Mouse (Mus musculus): ENCODE measurements around the gene Ehd1.

Ehd1 gene

DNA sequence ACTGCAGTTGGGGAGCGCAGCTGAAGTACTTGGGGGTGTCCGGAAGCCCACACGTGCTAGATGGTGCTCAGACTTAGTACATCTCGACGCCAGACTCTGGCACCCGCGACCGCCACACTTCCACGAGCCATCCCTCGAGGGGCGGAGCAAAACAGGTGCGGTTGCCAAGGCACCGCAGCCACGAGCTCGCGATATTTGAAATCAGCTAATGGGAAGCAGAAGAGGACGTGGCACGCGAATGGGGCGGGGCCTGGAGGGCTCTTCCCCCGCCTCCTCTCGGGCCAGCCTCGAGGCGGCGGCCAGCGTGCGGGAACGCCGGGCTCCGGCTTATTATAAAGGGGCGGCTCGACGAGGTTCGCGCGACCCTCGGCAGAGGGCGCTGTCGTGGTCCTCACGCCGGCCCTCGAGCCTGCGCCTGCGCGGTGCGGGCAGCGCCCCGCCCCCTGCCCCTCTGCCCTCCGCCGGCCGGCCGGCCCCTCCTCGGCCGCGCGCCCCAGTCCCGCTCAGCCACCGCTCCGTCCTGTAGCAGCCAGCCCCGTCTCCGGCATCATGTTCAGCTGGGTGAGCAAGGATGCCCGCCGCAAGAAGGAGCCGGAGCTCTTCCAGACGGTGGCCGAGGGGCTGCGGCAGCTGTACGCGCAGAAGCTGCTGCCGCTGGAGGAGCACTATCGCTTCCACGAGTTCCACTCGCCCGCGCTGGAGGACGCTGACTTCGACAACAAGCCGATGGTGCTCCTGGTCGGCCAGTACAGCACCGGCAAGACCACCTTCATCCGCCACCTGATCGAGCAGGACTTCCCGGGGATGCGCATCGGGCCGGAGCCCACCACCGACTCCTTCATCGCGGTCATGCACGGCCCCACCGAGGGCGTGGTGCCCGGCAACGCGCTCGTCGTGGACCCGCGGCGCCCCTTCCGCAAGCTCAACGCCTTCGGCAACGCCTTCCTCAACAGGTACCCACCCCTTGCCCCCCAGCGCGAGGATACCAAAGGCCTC, at the start of gene Ehd1:
Ehd1 (plus strand) TSS at position 300 of the 996 bp plus-strand sequence.
- peak; percentile 93 for DNase-seq (ENCODE audit: low read depth, low spot score)

DNA sequence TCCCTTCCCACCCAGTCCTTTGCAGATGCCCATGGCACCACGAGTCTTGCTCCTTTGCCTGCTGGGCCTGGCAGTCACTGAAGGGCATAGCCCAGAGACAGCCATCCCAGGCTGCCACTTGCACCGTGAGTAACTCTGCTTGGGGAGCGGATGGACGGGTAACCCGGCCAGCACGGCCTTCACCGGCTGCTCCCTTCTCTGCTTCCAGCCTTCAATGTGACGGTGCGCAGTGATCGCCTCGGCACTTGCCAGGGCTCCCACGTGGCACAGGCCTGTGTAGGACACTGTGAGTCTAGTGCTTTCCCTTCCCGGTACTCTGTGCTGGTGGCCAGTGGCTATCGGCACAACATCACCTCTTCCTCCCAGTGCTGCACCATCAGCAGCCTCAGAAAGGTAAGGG, 49.8 kb upstream of the Ehd1 start:
- no peak for DNase-seq (ENCODE audit: low read depth, low spot score)

DNA sequence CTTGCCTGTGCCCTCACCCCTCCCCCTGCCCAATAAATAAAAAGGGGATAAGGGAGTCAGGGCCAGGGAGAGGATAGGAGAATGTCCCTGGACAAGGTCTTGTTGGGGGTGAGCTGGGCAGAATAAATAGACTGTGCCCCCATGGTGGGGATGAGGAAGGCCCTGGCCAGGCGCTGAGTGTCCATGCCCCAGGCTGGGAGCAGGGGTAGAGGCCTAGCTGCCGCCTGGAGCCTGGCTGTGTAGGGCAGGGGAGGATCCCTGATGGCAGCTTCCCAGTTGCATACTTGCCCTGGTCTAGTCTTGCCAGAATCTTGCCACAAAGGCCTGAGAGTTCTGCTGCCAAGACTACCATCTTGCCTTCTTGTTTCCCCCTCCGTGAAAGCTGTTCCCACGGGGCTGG, 48.7 kb upstream of the Ehd1 start:
- no peak for DNase-seq (ENCODE audit: low read depth, low spot score)

DNA sequence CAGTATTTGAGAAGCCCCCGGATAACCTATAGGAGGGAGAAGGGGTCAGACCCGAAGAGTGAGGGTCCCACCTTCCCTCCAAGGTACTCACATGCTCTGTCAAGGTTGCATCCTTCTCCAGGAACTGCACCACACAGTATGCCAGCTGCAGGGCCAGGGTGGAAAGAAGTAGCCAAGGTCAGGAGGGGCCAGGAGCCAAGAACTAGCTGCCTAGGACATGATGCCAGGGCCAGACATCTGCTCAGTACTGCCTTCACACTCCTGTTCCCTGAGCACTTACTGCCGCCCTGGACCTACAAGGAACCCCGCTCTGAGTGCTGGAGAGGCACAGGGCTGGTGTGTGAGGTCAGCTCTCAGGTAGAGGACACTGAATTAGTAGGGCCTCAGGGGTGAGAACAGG, 46.1 kb upstream of the Ehd1 start:
- no peak for DNase-seq (ENCODE audit: low read depth, low spot score)

DNA sequence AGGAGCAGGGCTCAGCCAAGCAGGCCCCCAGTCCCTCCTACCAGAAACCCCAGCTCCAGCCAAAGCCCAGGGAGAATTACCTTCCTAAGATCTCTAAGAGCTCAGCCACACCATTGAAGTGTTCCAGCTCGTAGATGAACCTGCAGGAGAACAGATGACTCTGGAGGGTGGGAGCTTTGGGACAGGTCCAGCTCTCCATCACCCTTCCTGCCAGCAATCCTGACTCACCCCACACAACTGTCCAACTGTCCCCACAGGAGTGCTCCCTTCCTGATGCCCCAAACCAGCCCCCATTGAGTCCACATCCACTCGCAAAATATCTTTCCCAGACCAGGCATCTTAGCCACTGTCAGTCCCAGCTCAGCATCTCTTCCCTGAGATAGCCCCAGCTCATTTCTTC, 45.5 kb upstream of the Ehd1 start:
- DNase-seq (ENCODE audit: low read depth, low spot score): no peak

DNA sequence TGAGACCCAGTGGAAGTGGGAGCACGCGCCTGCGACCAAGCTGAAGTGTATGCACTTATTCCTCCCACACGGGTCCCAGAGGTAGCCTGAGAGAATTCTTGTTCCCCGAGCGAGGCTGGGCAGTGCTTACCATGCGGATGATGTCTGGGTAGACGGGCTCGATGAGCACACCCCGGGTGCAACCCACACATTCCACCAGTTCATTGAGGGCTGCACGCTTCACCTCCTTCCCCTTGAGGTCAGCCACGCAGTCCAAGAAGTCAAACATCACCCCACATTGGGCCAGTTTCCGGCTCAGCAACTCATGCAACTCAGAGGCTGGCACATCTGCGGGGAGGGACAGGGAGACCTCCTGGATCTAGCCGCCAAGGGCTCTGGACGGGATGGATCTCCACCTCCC, 42.9 kb upstream of the Ehd1 start:
- DNase-seq (ENCODE audit: low read depth, low spot score): no peak

DNA sequence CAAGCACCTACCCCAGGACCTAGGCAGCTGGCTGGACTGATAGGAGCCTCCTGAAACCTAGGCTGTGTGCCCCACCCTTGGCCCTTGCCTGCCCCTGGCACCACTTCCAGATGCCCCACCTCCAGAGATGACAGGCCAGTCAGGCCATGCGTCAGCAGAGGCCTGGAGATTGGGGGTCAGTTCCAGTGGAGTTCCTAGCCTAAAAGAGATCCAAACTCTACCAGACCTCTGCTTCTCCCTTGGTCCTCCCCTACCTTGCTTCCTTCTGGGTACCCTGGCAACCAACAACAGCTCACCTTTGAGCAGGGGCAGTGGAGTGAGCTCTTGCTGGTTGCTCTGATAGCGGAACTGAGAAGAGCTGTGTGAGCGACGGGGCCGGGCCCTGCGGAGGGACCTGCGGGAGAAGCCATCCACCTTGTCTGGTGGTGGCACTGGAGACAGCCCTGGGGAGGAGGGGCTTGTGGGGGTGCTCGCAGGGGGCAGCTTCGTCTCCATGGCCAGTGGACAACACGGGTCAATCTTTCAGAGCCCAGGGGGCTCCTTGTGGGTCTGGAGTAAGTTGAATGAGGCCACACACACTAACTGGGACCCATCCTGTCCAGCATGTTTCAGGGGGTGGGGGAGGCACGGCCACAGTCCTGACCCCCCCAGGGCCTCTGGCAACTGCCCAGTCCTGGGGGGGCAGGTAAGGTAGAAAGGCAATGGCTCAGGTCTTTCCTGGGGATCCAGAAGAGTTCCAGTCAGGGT, 42.0 kb upstream of the Ehd1 start:
- DNase-seq (ENCODE audit: low read depth, low spot score): no peak

DNA sequence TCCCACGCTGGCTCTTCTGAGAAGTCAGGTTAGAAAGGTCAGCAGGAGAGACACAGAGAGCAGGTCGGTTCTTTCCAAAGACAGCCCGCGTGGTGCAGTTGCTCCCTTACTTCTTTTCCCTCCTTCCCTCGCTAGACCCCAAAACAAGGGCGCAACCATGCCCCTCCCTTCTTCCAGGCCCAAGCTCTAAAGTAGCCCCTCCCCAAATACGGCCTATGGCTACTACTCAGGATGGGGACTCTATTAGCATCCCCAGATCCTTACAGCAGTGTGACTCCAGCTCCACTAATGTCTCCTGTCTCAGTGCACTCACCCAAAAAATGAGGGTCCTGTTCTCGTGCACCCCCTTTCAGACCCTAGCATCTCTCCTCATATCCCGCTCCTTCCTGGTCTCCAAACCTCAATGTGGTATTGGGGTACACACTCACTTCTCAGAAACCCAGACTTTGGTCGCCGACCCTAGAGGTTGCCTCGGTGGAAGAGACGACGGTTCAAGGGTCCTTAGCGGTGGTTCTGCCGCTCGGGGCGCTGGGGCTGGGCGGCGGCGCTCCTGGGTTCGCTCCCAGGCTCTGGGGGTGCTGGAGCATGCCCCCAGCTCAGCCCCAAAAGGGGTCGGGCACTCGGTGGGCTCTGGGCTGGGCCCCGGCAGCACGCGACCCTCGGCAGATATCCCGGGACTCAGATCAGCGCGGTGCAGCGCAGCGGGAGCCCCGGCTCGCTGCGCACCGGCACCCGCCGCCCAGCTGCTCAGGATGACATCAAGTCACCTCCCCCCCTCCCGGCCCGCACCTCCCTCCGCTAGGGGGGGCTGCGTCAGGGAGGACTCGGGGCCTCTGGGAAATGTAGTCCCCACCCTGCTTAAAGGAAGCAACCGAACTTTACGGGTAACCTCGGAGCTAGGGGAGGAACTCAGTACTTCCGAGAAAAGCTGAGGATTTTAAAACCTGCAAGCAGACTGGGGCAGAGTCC, 41.2 kb upstream of the Ehd1 start, which contains the start of gene Ppp2r5b:
Ppp2r5b (minus strand) TSS at position 789 of the 969 bp plus-strand sequence.
- peak; percentile 87 for DNase-seq (ENCODE audit: low read depth, low spot score)

DNA sequence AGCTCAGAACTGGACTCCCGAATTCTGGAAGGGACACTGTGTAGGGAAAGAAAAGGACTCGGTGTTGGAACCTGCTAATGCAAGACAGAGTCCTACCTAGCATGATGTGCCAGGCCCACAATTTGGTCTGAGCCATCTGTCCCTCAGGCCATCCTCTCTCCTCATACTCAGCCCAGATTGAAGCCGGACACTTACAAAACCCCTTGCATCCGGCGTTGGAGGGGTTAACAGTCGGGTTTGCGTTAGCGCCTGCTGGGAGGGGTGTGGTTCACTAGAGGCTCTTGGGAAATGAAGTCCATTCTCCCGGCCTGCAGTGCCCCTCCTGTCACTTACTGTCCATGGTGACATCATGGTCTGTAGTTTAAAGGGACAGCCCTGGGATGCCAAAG, 40.5 kb upstream of the Ehd1 start:
- peak; percentile 88 for DNase-seq (ENCODE audit: low read depth, low spot score)

DNA sequence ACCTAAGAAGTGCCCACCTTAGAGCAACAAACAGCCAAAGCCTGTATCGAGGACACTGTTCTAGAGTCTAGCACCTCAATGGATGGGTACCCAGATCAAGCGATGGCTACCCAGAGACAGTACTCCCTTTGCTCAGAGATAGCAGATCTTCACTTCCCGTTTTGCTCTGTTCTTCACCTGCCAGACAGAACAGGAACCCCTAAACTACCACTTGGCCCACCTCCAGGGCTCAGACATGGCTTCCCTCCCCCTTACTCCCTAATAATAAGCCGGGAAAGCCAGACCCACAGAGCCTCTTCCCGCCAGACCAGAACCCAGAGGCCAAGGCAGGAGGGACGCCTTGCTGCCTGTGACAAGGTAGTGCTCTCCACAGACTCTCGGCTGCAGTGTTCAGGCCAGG, 39.7 kb upstream of the Ehd1 start:
- DNase-seq (ENCODE audit: low read depth, low spot score): no peak

DNA sequence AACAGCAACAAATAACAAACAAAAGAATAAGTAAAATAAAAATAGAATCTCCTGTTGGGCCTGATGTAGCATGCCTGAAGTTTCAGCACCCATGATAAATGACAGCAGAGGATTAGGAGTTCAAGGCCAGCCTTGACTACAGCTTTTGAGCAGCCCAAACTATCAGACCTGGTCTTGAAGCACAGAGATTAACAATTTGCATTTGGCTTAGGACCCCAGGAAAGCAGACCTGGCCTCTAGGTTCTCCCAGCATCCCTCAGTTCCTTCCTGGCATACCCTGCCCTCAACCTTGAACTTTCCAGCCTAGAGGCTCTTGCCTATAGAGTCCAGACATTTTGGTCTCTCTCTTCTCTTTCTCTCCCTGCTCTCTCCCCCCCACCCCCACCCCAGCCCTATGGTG, 37.8 kb upstream of the Ehd1 start:
- DNase-seq (ENCODE audit: low read depth, low spot score): no peak

DNA sequence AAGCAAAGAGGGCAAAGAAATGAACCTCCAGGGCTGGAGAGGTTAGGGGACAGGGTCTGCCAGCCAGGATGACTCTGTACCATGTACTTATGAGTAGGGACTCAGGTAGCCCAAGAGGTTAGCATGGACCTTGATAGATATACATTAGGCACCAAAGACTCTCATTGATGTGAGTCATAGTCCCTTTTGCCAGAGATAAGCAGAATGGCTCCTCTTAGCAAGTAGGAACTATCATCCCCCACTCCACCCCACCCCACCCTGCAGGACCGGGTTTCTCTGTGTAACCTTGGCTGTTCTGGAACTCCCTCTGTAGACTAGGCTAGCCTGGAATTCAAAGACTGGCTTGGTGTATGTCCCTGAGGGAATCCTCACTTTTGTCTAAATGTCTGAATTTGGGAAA, 36.4 kb upstream of the Ehd1 start:
- no peak for DNase-seq (ENCODE audit: low read depth, low spot score)

DNA sequence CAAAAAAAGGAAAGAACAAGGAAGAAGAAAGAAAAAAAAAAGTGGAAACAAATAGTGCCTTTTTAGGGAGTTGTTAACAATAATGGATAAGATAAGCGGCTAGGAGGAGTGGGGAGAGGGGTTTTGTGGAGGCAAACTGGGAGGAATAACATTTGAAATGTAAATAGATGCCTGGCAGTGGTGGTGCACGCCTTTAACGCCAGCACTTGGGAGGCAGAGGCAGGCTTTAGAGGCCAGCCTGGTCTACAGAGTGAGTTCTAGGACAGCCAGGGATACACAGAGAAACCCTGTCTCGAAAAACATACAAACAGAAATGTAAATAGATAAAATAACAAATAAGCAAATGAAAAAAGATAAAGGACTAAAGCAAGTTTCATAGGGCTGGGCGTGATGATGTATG, 35.8 kb upstream of the Ehd1 start:
- DNase-seq (ENCODE audit: low read depth, low spot score): no peak

DNA sequence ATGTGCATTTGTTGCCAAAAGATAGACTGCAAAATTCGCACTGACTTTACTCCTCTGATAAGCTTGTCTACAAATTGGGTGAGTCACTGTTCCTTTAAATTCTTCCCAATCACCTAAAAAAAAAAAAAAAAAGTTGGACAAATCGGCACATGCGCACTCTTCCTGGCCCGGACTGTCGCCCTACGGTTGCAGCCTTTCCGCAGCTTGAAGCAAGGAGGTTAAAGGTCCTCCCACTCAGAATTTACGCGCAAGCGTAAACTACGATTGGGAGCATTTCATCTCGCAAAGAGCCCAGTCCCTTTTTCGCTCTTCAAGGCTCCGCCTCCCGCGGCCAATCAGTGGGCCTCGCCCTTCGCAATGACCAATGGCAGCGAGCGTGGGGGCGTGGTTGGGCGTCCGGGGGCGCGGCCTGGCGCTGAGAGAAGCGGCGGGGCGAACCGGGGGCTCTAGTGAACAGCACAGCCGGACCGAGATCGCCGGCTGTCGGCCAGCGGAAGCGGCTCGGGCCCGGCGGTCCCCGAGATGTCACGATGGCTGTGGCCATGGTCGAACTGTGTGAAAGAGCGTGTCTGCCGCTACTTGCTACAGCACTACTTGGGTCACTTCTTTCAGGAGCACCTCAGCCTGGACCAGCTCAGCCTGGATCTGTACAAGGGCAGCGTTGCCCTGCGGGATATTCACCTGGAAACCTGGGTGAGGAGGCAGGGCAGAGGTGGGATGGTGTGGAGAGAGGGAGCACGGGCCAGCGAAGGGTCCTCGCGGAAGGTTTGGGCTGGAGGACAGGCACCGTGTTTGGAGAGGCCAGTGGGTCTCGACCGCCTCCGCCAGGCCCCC, 35.0 kb upstream of the Ehd1 start, which contains the start of gene Atg2a:
Atg2a (plus strand) TSS at position 395 of the 834 bp plus-strand sequence.
- peak; percentile 98 for DNase-seq (ENCODE audit: low read depth, low spot score)

DNA sequence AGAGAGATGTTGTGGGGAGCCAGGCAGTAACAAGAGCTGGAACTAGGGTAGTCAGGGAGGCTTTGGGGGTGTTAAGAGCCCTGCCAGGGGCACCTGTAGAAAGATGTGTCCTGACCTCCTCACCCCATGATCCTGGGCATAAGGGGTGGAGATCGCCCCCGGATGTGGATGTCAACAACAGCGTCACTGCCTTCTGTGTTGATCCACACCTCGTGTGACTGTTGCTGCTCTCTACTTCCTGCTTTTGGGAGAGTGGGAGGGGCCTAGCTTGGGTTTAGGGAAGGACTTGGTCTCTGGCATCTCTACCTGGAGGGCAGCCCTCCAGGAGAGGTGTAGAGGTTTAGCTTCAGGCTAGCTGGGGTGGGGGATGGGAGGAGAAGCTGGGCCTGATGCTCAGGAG, 34.2 kb upstream of the Ehd1 start:
- DNase-seq (ENCODE audit: low read depth, low spot score): no peak

DNA sequence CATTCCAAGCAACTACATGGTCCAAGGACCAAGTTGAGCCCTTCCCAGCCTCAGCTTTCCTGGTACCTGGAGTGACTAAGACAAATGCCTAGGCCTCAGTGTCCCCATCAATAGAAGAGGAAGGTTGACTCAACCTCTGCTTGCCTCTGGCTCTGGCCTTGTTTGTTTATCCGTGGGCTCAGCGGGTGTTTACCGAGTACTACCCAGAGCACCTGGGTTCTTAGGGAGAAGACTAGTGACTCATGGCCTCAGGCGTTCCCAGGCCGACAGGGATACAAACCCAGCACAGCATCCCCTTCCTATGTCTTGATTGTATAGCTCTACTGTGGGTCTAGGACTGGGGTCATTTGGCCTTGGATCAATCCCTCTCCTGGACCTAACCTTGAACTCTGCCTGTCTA, 33.3 kb upstream of the Ehd1 start:
- DNase-seq (ENCODE audit: low read depth, low spot score): no peak

DNA sequence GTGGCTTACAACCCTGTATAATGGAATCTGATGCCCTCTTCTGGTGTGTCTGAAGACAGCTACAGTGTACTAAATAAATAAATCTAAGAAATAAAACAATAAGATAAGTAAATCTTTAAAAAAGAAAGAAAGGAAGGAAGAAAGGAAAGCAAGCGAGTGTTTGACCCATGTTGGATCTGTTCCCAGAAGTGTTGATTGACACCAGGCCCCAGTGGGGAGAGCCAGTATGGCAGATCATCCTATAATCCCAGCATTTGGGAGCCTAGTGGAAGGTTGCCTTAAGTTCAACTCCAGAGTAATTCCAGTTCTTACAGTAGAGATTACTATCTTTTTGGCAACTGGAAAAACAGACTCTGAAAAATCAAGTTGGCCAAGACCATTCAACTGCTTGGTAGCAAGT, 30.7 kb upstream of the Ehd1 start:
- DNase-seq (ENCODE audit: low read depth, low spot score): no peak

DNA sequence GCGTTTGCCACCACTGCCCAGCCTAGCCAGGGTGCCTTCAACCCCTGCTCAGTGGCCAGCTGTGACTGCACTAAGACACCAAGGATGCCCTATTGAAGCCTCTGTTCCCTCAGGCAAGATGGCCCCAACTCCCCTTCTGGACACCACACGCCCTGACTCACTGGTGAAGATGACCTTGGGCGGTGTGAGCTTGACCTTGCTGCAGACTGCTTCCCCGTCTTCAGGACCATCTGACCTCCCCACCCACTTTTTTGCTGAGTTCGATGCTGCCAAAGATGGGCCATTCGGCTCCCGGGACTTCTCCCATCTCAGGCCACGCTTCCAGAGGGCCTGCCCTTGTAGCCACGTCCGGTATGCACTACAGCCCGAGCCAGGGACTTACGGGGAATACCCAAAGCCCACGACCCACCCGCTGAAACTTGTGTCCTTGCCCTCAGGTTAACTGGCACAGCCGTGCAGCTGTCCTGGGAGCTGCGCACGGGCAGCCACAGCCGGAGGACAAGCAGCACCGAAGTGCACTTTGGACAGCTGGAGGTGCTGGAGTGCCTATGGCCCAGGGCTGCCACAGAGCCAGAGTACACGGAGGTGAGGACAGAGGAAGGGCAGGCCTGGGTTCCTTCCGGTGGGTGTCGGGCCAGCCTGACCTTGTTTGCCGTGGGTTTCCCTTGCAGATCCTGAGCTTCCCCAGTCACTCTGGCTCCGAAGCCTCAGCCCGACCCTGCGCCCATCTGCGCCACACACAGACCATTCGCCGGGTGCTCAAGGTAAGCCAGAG, 28.8 kb upstream of the Ehd1 start:
- no peak for DNase-seq (ENCODE audit: low read depth, low spot score)

DNA sequence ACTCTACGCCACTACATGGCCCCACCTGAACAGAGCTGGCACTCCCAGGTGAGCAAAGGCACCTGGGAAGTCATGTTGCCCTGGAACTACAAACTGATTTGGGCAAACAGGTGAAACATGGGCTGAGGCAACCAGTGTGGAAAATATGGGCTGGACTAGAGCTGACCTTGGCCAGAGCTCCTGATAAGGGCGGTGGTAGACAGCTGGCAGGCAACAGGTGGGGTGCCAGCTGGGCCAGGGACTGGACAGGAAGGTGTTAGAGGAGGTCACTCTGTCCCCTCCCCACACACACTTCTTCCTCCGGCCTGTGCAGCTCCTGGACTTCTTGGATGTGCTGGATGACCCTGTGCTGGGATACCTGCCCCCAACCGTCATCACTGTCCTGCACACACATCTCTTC, 23.5 kb upstream of the Ehd1 start:
- no peak for DNase-seq (ENCODE audit: low read depth, low spot score)

DNA sequence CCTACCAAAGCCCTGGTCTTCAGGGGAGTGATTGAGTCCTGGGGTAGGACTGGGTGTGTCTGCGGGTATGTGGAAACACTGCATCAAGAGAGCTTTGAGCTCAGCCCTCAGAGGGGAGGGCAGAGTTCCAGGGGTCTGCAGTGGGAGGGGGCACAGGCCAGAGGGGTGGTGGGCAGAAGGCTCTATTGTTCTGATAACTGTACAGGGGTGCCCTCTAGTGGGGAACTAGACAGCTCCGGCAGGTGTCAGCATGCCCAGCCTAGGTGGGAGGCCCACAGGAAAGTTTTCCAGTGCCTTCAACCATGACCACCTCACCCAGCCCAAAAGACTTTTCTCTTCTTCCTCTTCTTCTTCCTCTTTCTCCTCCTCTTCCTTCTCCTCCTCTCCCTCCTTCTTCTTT, 16.1 kb upstream of the Ehd1 start:
- DNase-seq (ENCODE audit: low read depth, low spot score): no peak

Data from brain, embryonic 18.5 days (tissue).